Mouse (Mus musculus) neural tube, embryonic 12.5 days (tissue): Measurements from ENCODE around the gene Phka1. TPM values are rescaled to one million over a fixed set of nuclear protein-coding genes. Genes with fewer than 3 reads are reported as not detected.
"Not testable (repeated sequence)": the region's sequence is repeated elsewhere in the genome, so short reads cannot be mapped to it uniquely, and the experiment has no call there.

Experiments
- ATAC-seq: fragments of 200-750 bp; cut with Nextera tagmentation; 2 replicates; pipeline ENCODE4 v1.8.0; 2017; ENCODE audit warnings: low read depth, mild to moderate bottlenecking, moderate TSS enrichment, moderate library complexity; ENCODE audit not compliant: low FRiP score
- H3K27ac ChIP-seq: fragments of 300-500 bp; sonication (generic); 2 replicates; pipeline ENCODE4 v1.5.1; 2016
- H3K27me3 ChIP-seq: fragments of 300-500 bp; sonication (generic); replicated peaks from 2 replicates; pipeline ENCODE4 v1.6.1; 2016; ENCODE audit warnings: mild to moderate bottlenecking
- H3K36me3 ChIP-seq: fragments of 300-500 bp; sonication (generic); 2 replicates; pipeline ENCODE4 v1.6.1; 2016; ENCODE audit warnings: mild to moderate bottlenecking
- H3K4me1 ChIP-seq: fragments of 300-500 bp; sonication (generic); 2 replicates; pipeline ENCODE4 v1.6.1; 2016
- H3K4me2 ChIP-seq: fragments of 300-500 bp; sonication (generic); replicated peaks from 2 replicates; pipeline ENCODE4 v1.6.1; 2016; ENCODE audit warnings: mild to moderate bottlenecking
- H3K4me3 ChIP-seq: fragments of 300-500 bp; sonication (generic); 2 replicates; pipeline ENCODE4 v1.5.1; 2016
- H3K9ac ChIP-seq: fragments of 300-500 bp; sonication (generic); 2 replicates; pipeline ENCODE4 v1.6.1; 2016; ENCODE audit warnings: mild to moderate bottlenecking
- H3K9me3 ChIP-seq: fragments of 300-500 bp; sonication (generic); 2 replicates; pipeline ENCODE4 v1.6.1; 2016; ENCODE audit warnings: mild to moderate bottlenecking
- WGBS: fragments of 180-500 bp; shearing (Covaris S2); methylation state at CpG from one replicate; pipeline ENCODE4 v1.1.7; 2016; 5-methylcytosine and 5-hydroxymethylcytosine counted together
- polyA plus RNA-seq: library from polyadenylated mRNA; unstranded; fragments of >200 nt; fragmentation: Nextera tagmentation; extraction: Ambion mirVana; gene quantifications from 2 replicates; pipeline ENCODE4 v1.2.1, GENCODE M21; 2016

Phka1 gene
- polyA plus RNA-seq, result 7.6 and 7.7 TPM in 2 replicates

DNA sequence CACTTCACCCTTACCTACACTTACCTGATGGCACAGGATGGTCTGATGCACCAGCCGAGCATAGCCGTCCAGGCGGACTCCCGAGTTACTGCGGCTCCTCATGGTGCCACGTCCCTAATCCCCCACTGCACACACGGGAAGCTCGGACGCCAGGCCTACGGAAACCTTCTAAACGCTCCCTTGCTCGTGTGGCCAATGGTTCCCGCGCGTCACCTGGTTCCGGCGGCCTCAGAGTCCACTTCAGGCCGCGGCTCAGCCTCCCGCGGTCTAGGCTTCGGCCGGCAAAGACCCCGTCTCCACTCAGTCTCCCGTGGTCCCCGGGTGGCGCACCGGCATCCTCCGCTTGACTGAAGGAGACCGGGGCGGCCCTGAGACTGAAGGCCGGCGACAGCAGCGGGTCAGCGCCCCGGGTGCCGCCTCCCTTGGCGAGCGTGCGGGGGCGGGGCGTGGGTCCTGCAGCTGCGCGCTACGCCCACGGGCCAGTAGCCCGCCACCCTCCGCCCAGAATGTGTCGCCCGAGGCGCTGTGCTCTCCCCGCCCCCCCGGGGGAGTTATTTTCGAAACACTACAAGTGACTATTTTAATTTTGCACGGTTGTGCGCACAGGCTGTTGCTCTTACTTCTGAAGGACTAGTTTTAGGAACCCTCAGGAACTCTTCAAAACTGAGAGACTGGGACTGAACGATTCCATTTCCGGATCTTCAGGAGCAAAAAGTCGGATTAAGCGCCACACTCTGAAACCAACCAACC lies at the start of gene Phka1:
Gene Phka1, minus strand, starts transcription at position 424 of the 750 bp plus-strand sequence.
- 23% methylated on average over 60 of the region's 60 CpGs for WGBS
- Histone ChIP-seq H3K36me3 (no peaks in the 10 kb centered on the region), H3K4me1 (no peaks in the 10 kb centered on the region), H3K4me3 (peak within 1 kb of the TSS; percentile 50), H3K4me2 (peak within 1 kb of the TSS; percentile 62), H3K9me3 (no peaks in the 10 kb centered on the region), H3K27ac (no peak within 1 kb of the TSS), H3K27me3 (peaks cover 15% of the 10 kb centered on the region), H3K9ac (peak within 1 kb of the TSS; percentile 48; the same call in 1 of the 2 replicates)
- peak; percentile 84 for ATAC-seq

DNA sequence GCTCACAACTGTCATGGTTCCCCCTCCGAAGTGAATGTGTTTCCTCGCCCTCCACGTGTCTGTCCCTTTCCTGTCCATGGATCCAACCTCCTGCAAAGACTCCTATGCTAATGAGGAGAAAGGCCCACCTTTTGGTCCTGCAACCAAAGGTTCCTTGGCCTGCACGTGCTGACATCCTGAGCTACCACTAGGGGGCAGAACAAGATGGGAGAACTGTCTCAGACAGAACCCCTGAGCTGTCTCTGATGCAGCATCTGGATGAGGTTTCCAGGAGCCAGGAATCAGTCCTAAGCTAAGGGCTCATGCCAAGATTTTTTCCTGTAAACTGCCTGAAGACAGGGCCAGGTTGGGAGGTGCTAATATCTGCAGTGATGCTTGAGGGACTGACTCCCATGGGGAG lies 45.2 kb upstream of the Phka1 start:
- H3K9me3 ChIP-seq, H3K9ac ChIP-seq, H3K27me3 ChIP-seq, H3K4me3 ChIP-seq, H3K36me3 ChIP-seq, H3K4me1 ChIP-seq, H3K27ac ChIP-seq, H3K4me2 ChIP-seq: not testable (repeated sequence)
- WGBS, result 29% methylated on average over 4 of the region's 4 CpGs
- ATAC-seq, result 0 out of 2 replicates have a peak, but pooled peaks have one; percentile 37

DNA sequence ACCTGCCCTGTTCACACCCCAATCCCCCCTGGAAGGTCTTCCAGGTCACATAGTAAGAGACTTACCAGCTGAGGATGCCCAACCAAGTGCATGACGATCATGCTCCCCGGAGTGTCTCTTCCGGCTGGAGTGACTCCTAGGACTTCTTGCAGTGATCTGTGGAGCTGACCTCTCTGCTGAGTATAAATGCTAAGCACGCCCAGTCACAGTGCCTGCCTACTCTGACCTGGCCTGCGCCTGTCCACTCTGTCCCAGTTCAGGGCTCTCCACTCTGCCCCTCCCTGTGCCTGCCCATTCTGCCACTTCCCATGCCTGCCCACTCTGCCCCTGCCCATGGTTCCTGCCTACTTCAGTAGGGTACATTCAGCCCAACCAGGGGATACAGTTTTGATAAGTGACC lies 42.8 kb upstream of the Phka1 start, which contains the start of gene Gm3880:
Gene Gm3880, minus strand, starts transcription at position 101 of the 400 bp plus-strand sequence.
- not testable (repeated sequence) for H3K4me2 ChIP-seq, ATAC-seq, H3K9me3 ChIP-seq, H3K9ac ChIP-seq, H3K27me3 ChIP-seq, H3K36me3 ChIP-seq, H3K4me1 ChIP-seq, H3K27ac ChIP-seq, H3K4me3 ChIP-seq
- 89% methylated on average over 5 of the region's 5 CpGs for WGBS

DNA sequence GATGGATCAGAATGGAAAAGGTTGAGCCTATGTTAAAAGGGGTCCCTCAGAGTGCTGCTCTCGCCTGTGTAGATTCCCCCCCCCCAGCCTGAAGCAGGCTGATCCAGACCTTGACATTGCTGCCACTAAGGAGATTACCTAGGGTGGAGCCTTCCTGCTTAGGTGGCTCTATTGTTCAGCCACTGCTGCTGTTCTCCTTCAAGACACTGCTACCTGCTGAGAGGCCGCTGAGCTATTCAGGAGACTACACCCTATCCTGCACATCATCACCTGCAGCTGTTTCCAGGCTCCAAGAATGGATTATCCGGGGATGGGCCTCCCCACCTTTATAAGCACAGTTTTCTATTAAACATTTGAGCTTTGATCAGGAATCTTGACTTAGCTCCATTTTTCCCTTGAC lies 40.7 kb upstream of the Phka1 start:
- whole genome bisulfite sequencing, result 59% methylated on average over 3 of the region's 3 CpGs
- not testable (repeated sequence) for H3K4me1 ChIP-seq, H3K27ac ChIP-seq, H3K27me3 ChIP-seq, H3K9ac ChIP-seq, H3K36me3 ChIP-seq, H3K4me3 ChIP-seq, H3K4me2 ChIP-seq, H3K9me3 ChIP-seq, ATAC-seq

DNA sequence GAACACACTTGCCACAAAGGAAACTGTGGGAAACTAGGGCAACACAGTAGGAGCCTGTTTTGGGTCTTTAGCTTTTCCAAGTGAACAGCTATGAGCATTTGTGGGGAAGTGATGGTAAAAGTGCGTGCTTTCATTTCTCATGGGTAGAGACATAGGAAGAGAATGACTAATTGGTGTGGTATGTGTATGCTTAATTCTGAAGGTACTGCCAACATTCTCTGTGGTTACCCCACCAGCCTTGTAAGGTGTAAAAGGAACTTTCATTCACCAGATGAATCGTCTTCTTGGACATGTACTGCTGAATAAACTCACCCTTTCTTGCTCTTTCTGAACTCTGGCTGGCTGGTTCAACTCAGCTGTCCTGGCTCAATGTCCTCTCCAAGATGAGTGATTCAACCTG lies 22.6 kb upstream of the Phka1 start:
- Histone ChIP-seq H3K9ac (no peak overlapping the region), H3K9me3 (no peaks in the 10 kb centered on the region), H3K36me3 (no peaks in the 10 kb centered on the region), H3K27me3 (no peaks in the 10 kb centered on the region), H3K27ac (no peak overlapping the region), H3K4me2 (no peak overlapping the region), H3K4me1 (no peaks in the 10 kb centered on the region), H3K4me3 (no peak overlapping the region)
- WGBS, result 75% methylated on average over 2 of the region's 2 CpGs
- ATAC-seq, result no peak

DNA sequence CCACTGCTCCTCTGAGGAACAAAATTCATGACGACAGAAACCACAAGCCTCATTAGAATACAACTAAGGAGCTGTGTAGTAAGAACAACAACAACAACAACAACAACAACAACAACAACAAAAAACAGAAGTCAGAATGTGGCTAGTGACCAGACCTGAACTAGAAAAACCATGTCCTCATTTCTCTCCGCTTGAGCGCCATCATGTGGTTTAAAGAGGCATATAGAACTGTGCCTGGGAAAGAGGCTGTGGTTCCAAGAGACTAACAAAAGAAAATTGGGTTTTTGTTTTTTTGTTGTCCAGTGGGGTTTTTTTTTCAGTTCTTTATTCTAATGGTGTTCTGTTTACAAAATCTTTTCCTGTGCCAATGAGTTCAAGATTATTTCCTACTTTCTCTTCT lies 16.7 kb upstream of the Phka1 start:
- no peaks in the 10 kb centered on the region for H3K4me1 ChIP-seq
- 20% methylated on average over 3 of the region's 3 CpGs for WGBS

DNA sequence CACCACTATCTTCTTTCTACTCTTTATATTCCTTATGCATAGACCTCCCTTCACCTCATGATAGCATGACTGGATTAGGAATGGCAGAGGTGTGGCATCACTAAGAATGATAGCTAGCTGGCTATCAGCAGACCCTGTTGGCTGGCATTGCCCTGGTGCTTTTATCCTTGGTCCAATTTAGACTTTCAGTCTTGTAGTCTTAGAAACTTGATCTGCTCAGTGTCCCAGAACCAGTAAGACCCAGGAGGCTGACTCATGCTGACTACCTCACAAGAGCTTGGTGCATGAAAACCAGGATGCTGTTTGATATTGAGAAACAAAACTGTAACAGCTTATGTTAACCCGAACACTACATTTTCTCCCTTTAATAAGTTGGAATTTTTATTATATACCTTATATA lies 1.6 kb upstream of the Phka1 start:
- H3K4me2 ChIP-seq, result no peak overlapping the region
- H3K9me3 ChIP-seq, result no peaks in the 10 kb centered on the region
- no peak overlapping the region for H3K9ac ChIP-seq
- H3K27me3 ChIP-seq, result peaks cover 15% of the 10 kb centered on the region
- ATAC-seq, result no peak
- WGBS, result 74% methylated on average over 1 of the region's 1 CpGs
- no peaks in the 10 kb centered on the region for H3K36me3 ChIP-seq
- H3K4me1 ChIP-seq, result no peaks in the 10 kb centered on the region
- H3K27ac ChIP-seq, result no peak overlapping the region
- no peak overlapping the region for H3K4me3 ChIP-seq

More for the DNA sequence above, 16.7 kb upstream of the Phka1 start:
- Histone ChIP-seq H3K36me3 (no peaks in the 10 kb centered on the region), H3K9ac (no peak overlapping the region), H3K27me3 (no peaks in the 10 kb centered on the region), H3K4me2 (no peak overlapping the region), H3K27ac (no peak overlapping the region), H3K4me3 (no peak overlapping the region), H3K9me3 (no peaks in the 10 kb centered on the region)
- ATAC-seq, result no peak

DNA sequence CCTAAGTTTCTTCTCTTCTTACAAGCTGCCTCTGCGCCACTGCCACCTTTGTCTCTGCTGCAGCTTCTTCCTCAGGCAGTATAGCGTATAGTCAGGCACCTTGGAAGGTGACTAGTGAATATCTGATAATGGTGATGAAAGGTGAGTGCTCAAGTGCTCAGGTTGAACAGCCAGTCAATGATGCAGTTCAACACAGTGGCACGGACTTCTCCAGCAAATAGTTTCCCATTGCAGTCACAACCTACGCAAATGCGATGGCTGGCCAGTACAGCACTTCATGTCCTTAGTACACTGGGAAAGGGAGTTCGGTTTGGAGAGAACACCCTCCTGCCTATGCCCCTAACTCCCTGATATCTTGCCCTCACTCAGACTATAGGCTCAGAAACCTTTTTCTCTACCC lies 1.1 kb upstream of the Phka1 start:
- peak overlapping the region; percentile 62 for H3K4me2 ChIP-seq
- no peaks in the 10 kb centered on the region for H3K4me1 ChIP-seq
- no peaks in the 10 kb centered on the region for H3K9me3 ChIP-seq
- ATAC-seq, result no peak
- H3K9ac ChIP-seq, result no peak overlapping the region
- no peaks in the 10 kb centered on the region for H3K36me3 ChIP-seq
- no peak overlapping the region for H3K27ac ChIP-seq
- no peak overlapping the region for H3K4me3 ChIP-seq
- peaks cover 15% of the 10 kb centered on the region for H3K27me3 ChIP-seq
- WGBS, result 53% methylated on average over 6 of the region's 6 CpGs

DNA sequence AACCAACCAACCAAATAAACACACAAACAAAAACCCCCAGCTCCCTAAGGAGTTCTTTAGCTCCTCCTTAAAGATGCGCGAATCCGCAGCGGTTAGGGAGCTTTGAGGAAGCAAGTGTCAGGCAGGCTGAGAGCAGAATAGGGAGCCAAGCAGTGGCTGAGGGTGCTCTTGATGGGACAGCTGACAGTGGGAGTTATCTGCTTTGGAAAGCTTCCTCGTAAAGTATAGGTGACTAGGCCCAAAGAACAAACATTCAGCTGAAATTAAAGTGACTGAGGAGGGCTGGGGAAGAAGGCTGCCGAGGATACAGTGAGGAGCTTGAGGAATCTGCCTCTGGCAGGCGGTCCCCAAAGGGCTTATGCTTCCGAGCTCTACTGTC lies 516 bp upstream of the Phka1 start:
- Histone ChIP-seq H3K27ac (no peak overlapping the region), H3K36me3 (no peaks in the 10 kb centered on the region), H3K4me1 (no peaks in the 10 kb centered on the region), H3K4me3 (peak overlapping the region; percentile 50), H3K9me3 (no peaks in the 10 kb centered on the region), H3K9ac (no peak overlapping the region), H3K4me2 (peak overlapping the region; percentile 62), H3K27me3 (peaks cover 15% of the 10 kb centered on the region)
- ATAC-seq, result peak; percentile 56; the same call in 1 of the 2 replicates
- WGBS, result 19% methylated on average over 8 of the region's 8 CpGs

DNA sequence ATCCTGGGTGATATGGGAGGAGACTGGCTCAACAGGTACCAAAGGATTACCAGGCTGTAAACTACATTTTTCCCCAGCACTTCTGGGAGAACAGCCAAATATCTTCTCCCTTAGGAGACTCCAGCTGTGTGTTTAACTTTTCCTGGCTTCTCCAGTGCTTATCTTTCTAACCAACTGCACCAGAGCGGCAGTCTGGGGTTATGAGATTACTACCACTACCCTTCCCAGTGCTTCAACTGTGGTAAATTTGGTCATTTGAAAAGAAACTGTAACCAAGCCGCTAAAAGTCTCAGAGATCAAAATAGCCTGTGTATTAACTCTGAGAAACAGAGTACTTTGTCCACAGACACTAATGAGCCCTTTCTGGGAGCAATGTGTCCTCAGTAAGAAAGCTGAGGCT lies 42.8 kb downstream of the Phka1 start:
- Histone ChIP-seq H3K4me2 (no peak overlapping the region), H3K9me3 (no peaks in the 10 kb centered on the region), H3K27me3 (no peaks in the 10 kb centered on the region), H3K4me1 (no peaks in the 10 kb centered on the region), H3K27ac (no peak overlapping the region), H3K36me3 (no peaks in the 10 kb centered on the region), H3K9ac (no peak overlapping the region), H3K4me3 (no peak overlapping the region)
- no peak for ATAC-seq
- WGBS, result 76% methylated on average over 2 of the region's 2 CpGs

DNA sequence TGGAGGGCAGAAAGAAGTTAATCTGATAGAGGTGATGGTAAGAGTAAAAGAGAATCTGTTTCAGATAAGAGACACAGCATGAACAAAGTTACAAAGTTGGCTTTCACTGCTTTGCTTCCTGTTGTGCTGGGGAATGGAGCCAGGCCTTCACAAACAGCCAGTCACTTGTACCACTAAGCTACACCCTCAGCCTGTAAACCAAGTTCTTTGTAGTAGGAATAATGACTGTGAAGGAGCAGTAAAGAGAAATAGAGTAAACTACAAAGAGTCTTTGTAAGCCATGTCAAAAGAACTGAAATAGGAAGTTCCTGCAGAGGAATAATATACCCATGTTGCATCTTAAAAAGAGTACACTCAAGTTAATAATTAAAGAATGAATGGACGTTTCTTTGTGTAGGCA lies 55.5 kb downstream of the Phka1 start:
- no peaks in the 10 kb centered on the region for H3K9me3 ChIP-seq
- no peak overlapping the region for H3K27ac ChIP-seq
- no peak overlapping the region for H3K9ac ChIP-seq
- no peak overlapping the region for H3K4me2 ChIP-seq
- WGBS, result 35% methylated on average over 1 of the region's 1 CpGs
- H3K4me1 ChIP-seq, result no peaks in the 10 kb centered on the region
- no peak overlapping the region for H3K4me3 ChIP-seq
- ATAC-seq, result no peak; the same call in 1 of the 2 replicates
- no peaks in the 10 kb centered on the region for H3K36me3 ChIP-seq
- no peaks in the 10 kb centered on the region for H3K27me3 ChIP-seq

DNA sequence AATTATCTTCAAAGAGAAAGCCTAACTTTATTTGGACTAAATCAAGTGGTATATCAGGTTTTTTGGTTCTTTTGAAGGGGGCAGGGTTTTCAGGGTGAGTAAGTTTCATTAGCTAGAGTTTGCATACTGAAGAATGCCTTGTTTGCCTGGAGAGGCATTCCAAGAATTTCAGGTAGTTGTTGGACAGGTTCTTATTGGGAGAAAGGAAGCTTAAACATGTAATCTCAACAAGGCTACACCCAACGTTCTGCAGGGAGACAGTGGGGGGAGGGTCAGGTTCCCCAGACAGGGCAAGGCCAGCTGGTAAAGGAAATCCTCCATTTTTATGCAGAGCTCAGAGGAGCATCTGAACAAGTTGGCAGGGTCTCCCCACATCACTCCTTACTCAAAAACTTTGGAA lies 72.9 kb downstream of the Phka1 start:
- 47% methylated on average over 1 of the region's 1 CpGs for WGBS
- Histone ChIP-seq H3K4me1 (no peaks in the 10 kb centered on the region), H3K27me3 (no peaks in the 10 kb centered on the region), H3K9ac (no peak overlapping the region), H3K36me3 (no peaks in the 10 kb centered on the region), H3K9me3 (no peaks in the 10 kb centered on the region), H3K27ac (no peak overlapping the region), H3K4me2 (no peak overlapping the region), H3K4me3 (no peak overlapping the region)
- ATAC-seq, result no peak

DNA sequence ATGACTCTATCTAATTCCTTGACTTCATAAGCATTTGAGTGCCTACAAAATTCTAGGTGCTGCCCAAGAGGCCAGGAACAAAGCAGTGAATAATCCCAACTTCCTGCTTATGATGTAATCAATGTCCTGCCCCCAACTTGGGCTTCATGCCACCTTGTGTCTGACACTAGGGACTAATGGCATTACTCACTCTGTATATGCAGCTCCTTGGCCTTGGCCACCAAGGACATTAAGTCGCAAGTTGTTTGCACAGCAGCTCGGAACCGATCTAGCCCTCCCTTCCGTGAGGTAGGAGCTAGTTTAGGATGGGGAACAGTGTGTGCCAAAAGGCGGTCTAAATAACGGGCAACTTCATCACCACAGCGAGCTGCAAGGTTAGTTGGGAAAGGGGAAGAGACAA lies 87.1 kb downstream of the Phka1 start:
- no peaks in the 10 kb centered on the region for H3K9me3 ChIP-seq
- no peak overlapping the region for H3K4me3 ChIP-seq
- no peak for ATAC-seq
- no peaks in the 10 kb centered on the region for H3K27me3 ChIP-seq
- WGBS, result 95% methylated on average over 7 of the region's 7 CpGs
- H3K9ac ChIP-seq, result no peak overlapping the region
- no peak overlapping the region for H3K4me2 ChIP-seq
- no peak overlapping the region for H3K27ac ChIP-seq
- H3K36me3 ChIP-seq, result no peaks in the 10 kb centered on the region
- H3K4me1 ChIP-seq, result no peaks in the 10 kb centered on the region
